Mouse (Mus musculus) bone marrow, adult 2 months (tissue): ENCODE data around the gene Lipm. TPM values are rescaled to one million over a fixed set of nuclear protein-coding genes. Genes with fewer than 3 reads are reported as not detected.

Experiments
- H3K27ac ChIP-seq: fragments of 200-500 bp; 2 replicates; pipeline ENCODE4 v1.5.1; 2012; ENCODE audit warnings: low read depth, mild to moderate bottlenecking, control low read depth, inconsistent platforms, low read length; ENCODE audit not compliant: control insufficient read depth, poor library complexity, insufficient read depth
- H3K4me1 ChIP-seq: fragments of 200-500 bp; 2 replicates; pipeline ENCODE4 v1.6.1; 2011; ENCODE audit warnings: low read length; ENCODE audit not compliant: control insufficient read depth, insufficient read depth
- H3K4me3 ChIP-seq: fragments of 200-500 bp; replicated peaks from 2 replicates; pipeline ENCODE3; 2011; ENCODE audit warnings: mild to moderate bottlenecking, low read depth, low read length, control low read depth; ENCODE audit not compliant: control insufficient read depth
- CTCF ChIP-seq: fragments of 200-500 bp; IDR thresholded peaks from 2 replicates; pipeline ENCODE4 v1.5.1; 2011; ENCODE audit warnings: low read length, control low read depth; ENCODE audit not compliant: control insufficient read depth, insufficient read depth
- POLR2A ChIP-seq: fragments of 200-500 bp; IDR thresholded peaks from 2 replicates; pipeline ENCODE4 v1.6.1; 2011; ENCODE audit warnings: low read depth, mild to moderate bottlenecking, control low read depth, low read length, borderline replicate concordance; ENCODE audit not compliant: control insufficient read depth
- WGBS: fragments of 180-500 bp; shearing (Covaris S2); methylation state at CpG from one replicate; pipeline ENCODE4 v1.1.7; 2018; 5-methylcytosine and 5-hydroxymethylcytosine counted together
- polyA plus RNA-seq: library from polyadenylated mRNA; stranded (reverse); fragments of >200 nt; gene quantifications from 2 replicates; pipeline ENCODE4 v1.2.4, GENCODE M21; 2011; ENCODE audit warnings: low replicate concordance; ENCODE audit not compliant: missing spikeins, insufficient read depth, insufficient read length

The Lipm gene
- polyA plus RNA-seq, 1 experiment: not detected

- H3K4me1 ChIP-seq: no peaks in the 10 kb centered on the region
- 18% methylated on average over 4 of the region's 4 CpGs for WGBS
- no peak overlapping the region for H3K27ac ChIP-seq
- no peak overlapping the region for H3K4me3 ChIP-seq
- TF ChIP-seq CTCF (no peak), POLR2A (no peak)
Measured at GRCm38 (mm10) chr19:34148421-34148820, 47.7 kb downstream of the Lipm start.

DNA sequence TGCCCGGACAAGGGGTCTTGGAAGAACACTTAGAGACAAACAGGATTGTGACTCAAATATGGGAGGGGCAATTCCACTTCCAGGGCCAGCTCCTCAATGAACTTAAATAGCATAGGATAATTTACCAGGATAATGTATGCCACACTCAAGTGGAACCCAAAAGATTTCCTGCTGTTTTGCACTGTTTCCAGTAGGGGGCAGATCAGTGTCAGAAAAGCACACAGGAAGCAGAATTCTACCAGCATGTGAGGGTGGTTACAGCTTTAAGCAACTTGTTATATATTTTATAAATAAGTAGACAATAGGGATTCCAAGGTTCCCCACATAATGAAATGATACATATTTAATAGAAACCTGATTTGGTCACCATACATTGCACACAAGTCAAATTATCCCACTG is 51.2 kb downstream of the Lipm start:
- Histone ChIP-seq H3K4me1 (no peaks in the 10 kb centered on the region), H3K4me3 (no peak overlapping the region), H3K27ac (no peak overlapping the region)
- TF ChIP-seq CTCF (no peak), POLR2A (no peak)
- WGBS: 76% methylated on average over 1 of the region's 1 CpGs

GRCm38 (mm10) chr19:34153263-34154144 is 52.8 kb downstream of the Lipm start:
- no peaks in the 10 kb centered on the region for H3K4me1 ChIP-seq
- H3K27ac ChIP-seq: no peak overlapping the region
- TF ChIP-seq CTCF (no peak), POLR2A (no peak)
- 48% methylated on average over 6 of the region's 6 CpGs for WGBS
- no peak overlapping the region for H3K4me3 ChIP-seq

- Histone ChIP-seq H3K4me1 (peaks cover 3% of the 10 kb centered on the region; the same call in 1 of the 2 replicates), H3K4me3 (no peak overlapping the region), H3K27ac (no peak overlapping the region)
- WGBS: 35% methylated on average over 5 of the region's 5 CpGs
- no peak for TF ChIP-seq POLR2A
Measured at GRCm38 (mm10) chr19:34162693-34163092, 62.0 kb downstream of the Lipm start.

- TF ChIP-seq POLR2A: no peak
- no peak for TF ChIP-seq CTCF
- peaks cover 4% of the 10 kb centered on the region; the same call in 1 of the 2 replicates for H3K4me1 ChIP-seq
- 20% methylated on average over 5 of the region's 5 CpGs for WGBS
- no peak within 1 kb of the TSS for H3K27ac ChIP-seq
- H3K4me3 ChIP-seq: peak within 1 kb of the TSS; percentile 58
Measured at GRCm38 (mm10) chr19:34165891-34166290, 65.2 kb downstream of the Lipm start, which contains the start of gene Ankrd22. Gene Ankrd22, minus strand, starts transcription at chr19:34166053.

GRCm38 (mm10) chr19:34166386-34166785 is 65.7 kb downstream of the Lipm start:
- no peak for TF ChIP-seq CTCF
- no peak for TF ChIP-seq POLR2A
- WGBS: 78% methylated on average over 4 of the region's 4 CpGs
- no peak overlapping the region for H3K27ac ChIP-seq
- peaks cover 4% of the 10 kb centered on the region; the same call in 1 of the 2 replicates for H3K4me1 ChIP-seq
- no peak overlapping the region for H3K4me3 ChIP-seq

DNA sequence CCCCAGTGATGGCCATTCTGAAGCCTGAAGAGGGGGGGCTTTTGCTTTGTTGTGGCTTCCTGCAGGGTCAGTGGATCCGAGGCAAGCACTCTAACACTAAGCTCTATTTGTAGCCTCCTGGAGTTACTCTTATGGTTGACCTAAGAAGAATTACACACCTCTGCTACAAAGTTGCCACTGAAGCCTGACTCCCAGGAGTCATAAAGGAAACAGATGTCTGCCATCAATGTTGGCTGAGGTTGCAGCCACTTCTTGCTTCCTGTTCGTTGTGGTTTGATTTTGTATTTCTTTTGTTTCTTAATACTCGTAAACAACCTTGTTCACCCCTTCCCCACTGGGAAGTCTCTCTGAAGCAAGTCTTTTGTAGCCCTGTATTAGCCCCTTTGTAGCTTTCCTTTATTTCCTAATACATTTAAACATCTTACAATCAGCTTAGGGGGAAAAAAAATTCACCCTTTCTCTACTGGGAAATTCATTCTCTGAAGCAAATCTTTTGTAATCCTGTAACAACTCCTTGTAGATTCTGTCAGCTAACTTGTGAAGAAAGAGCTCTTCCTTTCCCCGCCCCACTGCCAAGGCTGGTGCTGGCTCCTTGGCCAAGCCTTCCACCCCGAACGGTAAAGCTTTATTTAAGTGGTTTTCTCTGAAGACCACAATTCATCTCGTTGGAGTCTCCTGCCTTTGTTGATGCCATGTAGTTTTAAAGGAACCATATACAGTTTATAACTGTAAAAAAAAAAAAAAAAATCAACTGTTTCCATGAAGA is 67.3 kb downstream of the Lipm start:
- H3K4me3 ChIP-seq: no peak overlapping the region
- WGBS: 2% methylated on average over 7 of the region's 7 CpGs
- peaks cover 3% of the 10 kb centered on the region; the same call in 1 of the 2 replicates for H3K4me1 ChIP-seq
- TF ChIP-seq CTCF: no peak
- TF ChIP-seq POLR2A: no peak
- peak overlapping the region; percentile 79; the same call in 1 of the 2 replicates for H3K27ac ChIP-seq

- peaks cover 3% of the 10 kb centered on the region; the same call in 1 of the 2 replicates for H3K4me1 ChIP-seq
- TF ChIP-seq POLR2A (no peak), CTCF (no peak)
- H3K27ac ChIP-seq: no peak overlapping the region
- no peak overlapping the region for H3K4me3 ChIP-seq
Measured at GRCm38 (mm10) chr19:34169121-34169520, 68.4 kb downstream of the Lipm start.
